Mouse (Mus musculus) liver, postnatal 0 days (tissue): ENCODE measurements at regions not wholly inside any gene's neighbourhood (a gene's known extent, or its start where the extent isn't known, plus 50 kb on each side); places are given as distances from the start of the nearest gene placed in this dataset.
A peak's percentile ranks its signal among the peaks of the same experiment; 100 is the strongest.

Experiments used
- ATAC-seq: fragments of 200-750 bp; cut with Nextera tagmentation; 2 replicates; pipeline ENCODE4 v1.8.0; 2017; ENCODE audit warnings: mild to moderate bottlenecking, moderate library complexity
- DNase-seq: peaks from one replicate; pipeline ENCODE4 v3.0.0-alpha.2; 2016
- H3K27ac ChIP-seq: fragments of 300-500 bp; sonication (generic); 2 replicates; pipeline ENCODE4 v1.5.1; 2014; ENCODE audit warnings: antibody characterized with exemption, moderate library complexity, mild to moderate bottlenecking, low read depth
- H3K27me3 ChIP-seq: fragments of 300-500 bp; sonication (generic); 2 replicates; pipeline ENCODE4 v1.6.1; 2014; ENCODE audit warnings: low read length, control low read depth, mixed read lengths; ENCODE audit not compliant: insufficient read depth
- H3K36me3 ChIP-seq: fragments of 300-500 bp; sonication (generic); replicated peaks from 2 replicates; pipeline ENCODE4 v1.6.1; 2014; ENCODE audit warnings: mild to moderate bottlenecking, control low read depth, low read length, moderate library complexity, mixed read lengths; ENCODE audit not compliant: insufficient read depth
- H3K4me1 ChIP-seq: fragments of 300-500 bp; sonication (generic); 2 replicates; pipeline ENCODE4 v1.6.1; 2014; ENCODE audit warnings: antibody characterized with exemption, mild to moderate bottlenecking, control low read depth; ENCODE audit not compliant: insufficient read depth
- H3K4me2 ChIP-seq: fragments of 300-500 bp; sonication (generic); 2 replicates; pipeline ENCODE4 v1.6.1; 2014; ENCODE audit warnings: low read depth, mild to moderate bottlenecking, low read length, moderate library complexity, mixed read lengths
- H3K4me3 ChIP-seq: fragments of 300-500 bp; sonication (generic); 2 replicates; pipeline ENCODE4 v1.5.1; 2014; ENCODE audit warnings: low read depth, low read length
- H3K9ac ChIP-seq: fragments of 300-500 bp; sonication (generic); replicated peaks from 2 replicates; pipeline ENCODE4 v1.6.1; 2014; ENCODE audit warnings: mild to moderate bottlenecking, moderate library complexity
- H3K9me3 ChIP-seq: fragments of 300-500 bp; sonication (generic); 2 replicates; pipeline ENCODE4 v1.6.1; 2016; ENCODE audit warnings: mild to moderate bottlenecking, control low read depth, low read length, mixed read lengths
- CTCF ChIP-seq: sonication (generic); IDR thresholded peaks from 2 replicates; pipeline ENCODE4 v1.5.1; 2016; ENCODE audit warnings: antibody characterized with exemption, low read depth
- EP300 ChIP-seq: IDR thresholded peaks from 2 replicates; pipeline ENCODE4 v1.6.1; 2016; ENCODE audit warnings: antibody characterized with exemption, low read depth, mild to moderate bottlenecking
- WGBS: fragments of 180-500 bp; shearing (Covaris S2); extraction: QIAGEN DNeasy Blood & Tissue Kit; methylation state at CpG from one replicate; pipeline ENCODE4 v1.1.7; 2014; ENCODE audit not compliant: insufficient replicate concordance; 5-methylcytosine and 5-hydroxymethylcytosine counted together

DNA sequence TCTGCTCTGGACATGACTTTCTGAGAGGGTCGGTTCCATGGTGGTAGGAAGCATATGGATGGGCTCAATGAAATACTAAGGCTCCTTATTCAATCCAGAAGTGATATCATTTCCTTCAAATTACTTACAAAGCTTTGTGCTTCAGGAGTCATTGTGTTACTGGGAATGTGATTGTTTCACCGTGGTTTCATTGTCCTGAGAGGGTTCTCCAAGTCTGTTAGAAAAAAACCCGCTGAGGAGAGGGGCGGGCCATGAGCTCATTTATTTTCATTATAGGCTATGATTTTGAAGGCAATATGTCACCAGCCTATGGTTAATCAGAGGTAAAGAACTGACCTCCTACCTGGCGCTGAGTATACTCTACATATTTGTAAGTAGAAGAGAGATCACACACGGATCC lies 300.0 kb downstream of the Plk2 start:
- Histone ChIP-seq H3K36me3 (no peaks in the 10 kb centered on the region), H3K4me3 (no peak overlapping the region), H3K9ac (no peak overlapping the region), H3K27me3 (no peaks in the 10 kb centered on the region), H3K27ac (no peak overlapping the region), H3K4me2 (no peak overlapping the region), H3K4me1 (peaks cover 3% of the 10 kb centered on the region), H3K9me3 (no peaks in the 10 kb centered on the region)
- DNase-seq: no peak
- no peak for ATAC-seq
- TF ChIP-seq EP300: no peak
- no peak for TF ChIP-seq CTCF
- WGBS: 67% methylated on average over 6 of the region's 6 CpGs

DNA sequence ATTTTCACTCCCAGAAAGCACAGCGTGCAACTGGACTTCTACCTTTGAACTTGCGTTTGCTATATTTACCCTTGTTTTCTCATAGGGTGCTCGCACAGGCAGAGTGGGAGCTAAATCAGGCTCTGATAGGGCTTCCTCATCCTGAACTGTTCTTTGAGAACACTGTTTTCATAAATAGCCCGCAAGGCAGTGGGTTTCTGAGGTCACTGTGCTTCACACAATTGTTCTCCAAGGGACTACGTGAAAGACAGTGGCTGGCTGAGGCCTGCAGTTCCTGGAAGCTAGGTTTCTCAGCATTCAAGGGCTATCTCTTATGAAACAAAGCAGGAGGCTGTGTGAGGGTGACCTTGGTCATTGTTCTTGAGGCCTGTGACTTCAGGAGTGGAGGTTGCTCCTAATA lies 301.7 kb downstream of the Plk2 start:
- peak; percentile 63 for ATAC-seq
- Histone ChIP-seq H3K36me3 (no peaks in the 10 kb centered on the region), H3K4me3 (no peak overlapping the region), H3K4me2 (no peak overlapping the region), H3K9me3 (no peaks in the 10 kb centered on the region), H3K27me3 (no peaks in the 10 kb centered on the region), H3K27ac (0 out of 2 replicates have a peak overlapping the region, but pooled peaks have one; percentile 34), H3K9ac (no peak overlapping the region), H3K4me1 (peaks cover 3% of the 10 kb centered on the region)
- WGBS: 45% methylated on average over 5 of the region's 5 CpGs
- no peak for DNase-seq
- TF ChIP-seq CTCF (no peak), EP300 (peak; percentile 49; the same call in 1 of the 2 replicates)

DNA sequence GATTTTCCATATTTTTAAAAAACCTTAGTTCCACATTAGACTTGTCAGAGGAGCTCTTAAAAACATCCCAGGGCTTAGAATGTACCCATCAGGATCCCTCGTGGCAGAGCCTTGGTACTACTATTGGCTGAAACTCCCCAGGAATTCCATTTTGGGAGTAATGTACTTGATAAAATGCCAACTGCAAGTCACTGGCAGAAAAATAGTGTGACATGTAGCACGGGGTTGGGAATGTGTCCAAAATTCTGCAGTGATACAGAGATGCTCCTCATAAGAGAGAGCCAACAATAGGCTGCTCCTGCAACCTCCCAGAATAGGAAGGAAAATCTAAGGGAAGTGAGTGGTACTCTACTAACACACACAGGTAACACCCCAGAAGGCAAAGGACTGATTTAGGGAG lies 309.4 kb downstream of the Plk2 start:
- Histone ChIP-seq H3K36me3 (no peaks in the 10 kb centered on the region), H3K4me1 (no peaks in the 10 kb centered on the region), H3K4me3 (no peak overlapping the region), H3K4me2 (no peak overlapping the region), H3K9ac (no peak overlapping the region), H3K27ac (no peak overlapping the region), H3K9me3 (no peaks in the 10 kb centered on the region), H3K27me3 (no peaks in the 10 kb centered on the region)
- DNase-seq (no peak), ATAC-seq (no peak)
- WGBS: 59% methylated on average over 2 of the region's 2 CpGs
- no peak for TF ChIP-seq CTCF
- TF ChIP-seq EP300: no peak

DNA sequence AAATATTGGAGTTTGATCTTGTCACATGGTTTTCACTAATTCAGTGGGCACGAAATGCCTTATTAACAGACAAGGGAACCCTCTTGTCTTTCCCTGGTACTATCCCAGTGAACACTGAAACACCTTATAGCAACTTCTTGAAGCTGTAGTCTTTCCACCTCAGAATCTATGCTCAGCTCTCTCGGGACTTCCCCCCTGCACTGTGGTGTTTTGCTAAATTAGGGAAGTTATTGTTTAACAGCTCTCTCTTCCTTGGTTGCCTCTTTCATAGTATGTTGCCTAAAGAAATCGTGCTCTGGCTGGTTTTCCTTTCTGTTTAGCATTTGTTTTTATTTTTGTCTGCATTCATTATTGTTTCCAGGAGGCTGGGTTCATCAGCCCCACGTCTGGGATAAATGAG lies 316.0 kb downstream of the Plk2 start:
- Histone ChIP-seq H3K27ac (no peak overlapping the region), H3K4me2 (no peak overlapping the region), H3K4me3 (no peak overlapping the region), H3K9me3 (no peaks in the 10 kb centered on the region), H3K27me3 (no peaks in the 10 kb centered on the region), H3K36me3 (no peaks in the 10 kb centered on the region), H3K9ac (no peak overlapping the region), H3K4me1 (no peaks in the 10 kb centered on the region)
- WGBS: 36% methylated on average over 4 of the region's 4 CpGs
- TF ChIP-seq EP300 (no peak), CTCF (no peak)
- DNase-seq: no peak
- ATAC-seq: no peak

DNA sequence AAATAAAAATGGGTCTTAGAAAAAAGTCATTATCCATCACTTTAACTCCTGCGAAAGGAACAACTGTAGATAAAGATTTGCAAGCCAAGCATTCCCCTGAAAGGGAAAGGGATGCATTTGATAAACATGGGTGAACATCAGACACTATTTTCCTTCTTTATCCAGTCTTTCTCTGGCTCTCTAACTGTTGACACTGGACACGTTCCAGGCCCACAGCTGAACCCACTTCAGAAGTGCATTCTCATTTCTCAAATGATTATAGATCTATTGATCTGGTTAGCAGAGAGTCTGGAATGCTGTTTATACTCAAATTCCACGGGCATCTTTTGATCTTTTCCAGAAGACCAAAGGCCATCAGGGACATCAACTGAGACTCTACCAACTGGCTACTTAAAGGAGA lies 317.7 kb downstream of the Plk2 start:
- Histone ChIP-seq H3K4me2 (no peak overlapping the region), H3K4me1 (no peaks in the 10 kb centered on the region), H3K27me3 (no peaks in the 10 kb centered on the region), H3K9ac (no peak overlapping the region), H3K27ac (no peak overlapping the region), H3K9me3 (no peaks in the 10 kb centered on the region), H3K4me3 (no peak overlapping the region), H3K36me3 (no peaks in the 10 kb centered on the region)
- no peak for ATAC-seq
- 38% methylated on average over 3 of the region's 3 CpGs for WGBS
- DNase-seq: no peak
- TF ChIP-seq EP300 (no peak), CTCF (no peak)

DNA sequence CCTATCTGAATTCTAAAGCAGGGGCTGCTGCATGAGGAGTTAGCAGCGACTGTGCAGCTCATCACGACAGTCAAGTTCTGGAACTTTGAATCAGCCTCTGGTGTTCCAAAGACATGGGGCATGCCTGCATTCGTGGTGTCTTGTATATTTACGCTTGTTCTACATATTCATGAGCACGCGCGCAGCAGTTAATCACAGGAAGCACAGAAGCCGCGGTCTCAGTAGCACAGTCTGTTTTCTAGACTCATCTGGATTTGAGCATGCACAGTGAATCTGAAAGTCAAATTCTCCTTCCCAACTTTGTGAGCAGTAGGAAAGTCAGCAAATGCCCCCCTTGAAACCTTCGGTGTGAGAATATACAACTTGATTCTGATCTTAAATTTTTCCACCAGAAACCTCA lies 327.3 kb downstream of the Plk2 start:
- DNase-seq: no peak
- ATAC-seq: no peak
- 76% methylated on average over 10 of the region's 10 CpGs for WGBS
- no peaks in the 10 kb centered on the region for H3K4me1 ChIP-seq
- H3K9ac ChIP-seq: no peak overlapping the region
- TF ChIP-seq CTCF: no peak
- TF ChIP-seq EP300: no peak
- no peak overlapping the region for H3K4me2 ChIP-seq
- no peaks in the 10 kb centered on the region for H3K27me3 ChIP-seq
- H3K36me3 ChIP-seq: no peaks in the 10 kb centered on the region
- no peaks in the 10 kb centered on the region for H3K9me3 ChIP-seq
- H3K4me3 ChIP-seq: no peak overlapping the region
- H3K27ac ChIP-seq: no peak overlapping the region

DNA sequence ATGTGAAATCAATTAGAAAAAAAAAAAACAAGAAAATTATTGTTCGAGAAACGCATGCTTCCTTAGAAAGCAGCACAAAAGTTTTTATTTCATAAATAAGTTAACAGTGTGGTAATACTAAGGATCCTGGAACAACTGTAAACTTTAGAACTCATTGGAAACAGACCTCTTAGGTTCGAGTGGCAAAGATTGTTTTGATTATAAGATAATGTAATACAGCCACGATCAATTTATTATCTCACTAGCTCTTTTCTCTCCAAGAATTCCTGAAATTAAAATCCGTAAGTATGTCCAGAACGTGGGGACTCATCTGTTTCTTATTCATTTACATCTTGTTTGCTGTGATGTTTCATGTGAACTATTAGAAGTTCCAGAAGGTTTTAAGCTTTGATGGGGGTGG lies 327.9 kb downstream of the Plk2 start:
- Histone ChIP-seq H3K4me3 (no peak overlapping the region), H3K4me2 (no peak overlapping the region), H3K36me3 (no peaks in the 10 kb centered on the region), H3K27ac (no peak overlapping the region), H3K27me3 (no peaks in the 10 kb centered on the region), H3K9me3 (no peaks in the 10 kb centered on the region), H3K9ac (no peak overlapping the region), H3K4me1 (no peaks in the 10 kb centered on the region)
- TF ChIP-seq CTCF (no peak), EP300 (no peak)
- ATAC-seq (no peak), DNase-seq (no peak)
- WGBS: 77% methylated on average over 6 of the region's 6 CpGs
